Mouse (Mus musculus) bone marrow, adult 2 months (tissue): ENCODE data around the gene Fkbpl.

Experiments
- CTCF ChIP-seq: fragments of 200-500 bp; IDR thresholded peaks from 2 replicates; pipeline ENCODE4 v1.5.1; 2011; ENCODE audit warnings: low read length, control low read depth; ENCODE audit not compliant: control insufficient read depth, insufficient read depth
- POLR2A ChIP-seq: fragments of 200-500 bp; IDR thresholded peaks from 2 replicates; pipeline ENCODE4 v1.6.1; 2011; ENCODE audit warnings: low read depth, mild to moderate bottlenecking, control low read depth, low read length, borderline replicate concordance; ENCODE audit not compliant: control insufficient read depth

DNA sequence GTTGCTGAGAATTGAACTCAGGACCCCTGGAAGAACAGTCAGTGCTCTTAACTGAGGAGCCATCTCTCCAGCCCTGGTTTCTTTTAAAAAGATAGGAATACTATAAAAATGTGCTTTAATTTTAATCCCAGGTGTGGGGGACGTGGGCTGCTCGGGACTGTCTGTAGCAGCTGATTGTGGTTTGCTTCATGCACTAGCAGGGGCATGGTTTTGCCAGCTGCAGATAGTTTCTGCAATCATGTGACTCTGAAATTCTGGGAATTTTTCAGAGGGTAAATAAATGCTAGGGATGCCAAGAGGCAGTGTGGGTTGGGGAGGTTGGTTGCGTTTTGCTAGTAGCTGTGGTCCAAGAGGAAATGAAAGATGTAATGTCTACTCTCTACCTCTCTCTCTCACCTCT lies 2.6 kb upstream of the Fkbpl start:
- TF ChIP-seq CTCF (no peak), POLR2A (no peak)
